Mouse (Mus musculus) MN1 (cell line): ENCODE measurements at regions not wholly inside any gene's neighbourhood (a gene's known extent, or its start where the extent isn't known, plus 50 kb on each side); places are given as distances from the start of the nearest gene placed in this dataset.
"Not testable (repeated sequence)": the region's sequence is repeated elsewhere in the genome, so short reads cannot be mapped to it uniquely, and the experiment has no call there.

Experiments used
- DNase-seq: peaks from one replicate; pipeline ENCODE4 v3.0.0-alpha.2; 2016; ENCODE audit warnings: low spot score

DNA sequence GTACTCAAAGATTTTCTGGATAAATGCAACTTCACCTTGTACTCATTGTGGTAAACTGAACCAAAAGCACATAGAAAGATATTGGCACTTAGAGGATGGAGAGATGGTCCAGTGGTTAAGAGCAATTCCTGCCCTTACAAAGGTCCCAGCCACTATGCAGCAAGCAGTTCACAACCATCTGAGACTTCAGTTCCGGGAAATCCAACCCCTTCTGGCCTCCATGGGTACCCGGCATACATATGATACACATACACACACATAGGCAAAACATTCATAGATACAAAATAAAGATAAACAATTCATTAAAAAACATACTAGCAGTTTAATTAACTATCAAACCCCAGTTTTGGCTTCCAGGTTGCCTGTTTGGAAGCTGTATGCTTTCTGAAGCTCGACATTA, 189.5 kb upstream of the Tmem45b start:
- no peak for DNase-seq

GRCm38 (mm10) chr9:31650362-31651130, 186.3 kb upstream of the Tmem45b start:
- DNase-seq: no peak

DNA sequence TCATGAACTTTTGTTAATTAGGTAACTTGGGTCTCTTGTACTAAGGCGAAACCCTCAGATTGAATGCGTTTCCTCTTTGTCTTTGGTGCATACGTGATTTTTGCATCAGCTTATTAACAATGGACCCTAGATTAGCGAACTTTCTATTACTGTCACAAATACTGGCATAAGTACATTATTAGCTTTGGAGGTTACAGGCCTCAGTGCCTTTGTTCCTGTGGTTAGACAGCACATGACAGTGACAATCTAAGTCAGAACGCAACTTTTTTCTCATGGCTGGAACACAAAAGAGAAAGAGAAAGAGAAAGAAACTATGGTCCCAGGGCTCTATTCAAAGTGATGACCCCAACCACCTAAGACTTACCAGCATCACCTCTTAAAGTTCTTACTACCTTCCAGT, 184.8 kb upstream of the Tmem45b start:
- DNase-seq: no peak

DNA sequence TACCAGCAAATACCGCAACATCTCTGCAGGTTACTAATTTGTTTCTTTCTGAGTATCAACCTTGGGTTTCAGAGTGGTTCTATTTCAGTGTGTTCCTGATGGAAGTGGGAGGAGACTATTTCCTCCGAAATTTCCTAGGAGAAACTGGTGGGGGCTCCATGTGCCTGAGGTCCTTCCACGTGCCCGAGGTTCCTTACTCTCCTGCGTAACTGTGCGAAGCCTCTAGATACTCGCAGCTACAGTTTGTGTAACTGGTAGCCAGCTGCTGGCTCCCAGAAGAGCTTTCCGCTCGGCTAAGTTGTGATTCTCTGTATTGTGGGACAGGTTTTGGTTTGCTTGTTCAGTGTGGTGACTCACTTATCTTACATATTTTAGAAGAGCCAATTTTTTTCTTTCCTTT, 184.3 kb upstream of the Tmem45b start:
- DNase-seq: no peak

DNA sequence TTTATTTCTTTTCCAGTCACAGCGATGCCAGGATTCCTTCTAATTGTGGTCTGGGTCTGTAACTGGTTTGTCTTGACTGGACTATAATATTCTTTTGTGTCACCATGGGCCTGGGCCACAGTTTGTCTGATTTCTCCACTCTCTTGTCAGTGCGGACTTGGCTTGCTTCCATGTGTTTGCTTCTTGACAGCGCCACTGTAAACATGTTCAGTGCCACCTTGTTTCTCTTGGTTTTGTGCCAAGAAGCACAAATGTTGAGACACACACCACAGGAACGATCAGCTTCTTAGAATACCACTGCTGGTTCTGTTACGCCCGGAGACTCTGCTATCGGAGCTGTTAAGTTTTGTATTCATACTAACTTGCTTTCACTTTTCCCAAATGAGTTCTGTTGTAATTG, 180.9 kb upstream of the Tmem45b start:
- no peak for DNase-seq

DNA sequence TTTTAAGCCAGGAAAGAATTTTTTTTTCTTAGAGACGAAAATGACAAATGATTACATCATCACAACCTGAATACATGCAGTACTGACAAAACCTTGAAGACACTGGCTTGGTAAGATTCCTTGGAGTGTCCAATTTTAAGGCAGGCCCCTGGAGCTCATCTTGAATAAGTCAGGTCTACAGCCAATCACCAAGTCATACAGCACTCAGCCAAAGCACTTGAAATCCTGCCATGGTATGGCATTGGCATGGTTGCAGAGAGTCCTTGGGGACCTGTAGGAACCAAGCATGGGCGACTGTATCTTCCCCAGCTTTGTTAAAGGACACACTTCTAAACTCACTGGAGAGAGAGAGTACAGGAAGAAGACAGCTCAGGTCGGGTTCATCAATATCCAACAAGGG, 179.8 kb upstream of the Tmem45b start:
- no peak for DNase-seq

DNA sequence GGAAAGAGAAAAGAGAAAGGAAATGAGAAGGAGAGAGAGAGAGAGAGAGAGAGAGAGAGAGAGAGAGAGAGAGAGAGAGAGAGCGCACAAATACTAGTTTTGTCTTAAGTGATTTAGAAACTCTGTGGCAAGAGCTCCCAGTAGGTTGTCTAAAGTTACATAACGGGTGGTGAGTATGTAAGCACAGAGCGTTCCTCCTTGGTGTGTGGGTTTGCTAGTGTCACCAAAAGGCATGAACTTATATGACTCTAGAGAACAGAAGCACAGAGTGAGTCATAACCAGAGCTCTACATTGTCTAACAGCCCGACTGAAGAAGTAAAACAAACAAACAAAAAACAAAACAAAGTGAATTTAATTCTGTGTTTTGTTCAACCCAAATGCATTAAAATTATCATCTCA, 177.9 kb upstream of the Tmem45b start:
- DNase-seq: no peak

- DNase-seq: no peak
These were observed 164.0 kb upstream of the Tmem45b start for GRCm38 (mm10) chr9:31628291-31628690.

DNA sequence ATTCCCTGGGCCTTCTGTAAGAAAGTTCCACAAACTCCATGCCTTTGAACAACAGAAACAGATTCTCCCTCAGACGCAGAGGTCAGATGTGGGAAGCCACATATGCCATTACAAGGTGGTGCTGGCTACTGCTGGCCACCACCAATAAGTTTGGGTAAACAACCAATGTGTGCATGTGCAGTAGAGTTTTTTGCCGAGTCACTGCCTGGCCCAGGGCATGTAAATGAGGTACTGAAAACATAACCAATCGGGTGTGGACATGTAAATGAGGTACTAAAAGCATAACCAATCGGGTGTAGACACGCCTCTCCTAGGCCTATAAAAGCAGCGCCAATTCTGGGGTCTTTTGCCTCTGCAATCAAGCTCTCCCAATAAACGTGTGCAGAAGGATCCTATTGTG, 157.3 kb upstream of the Tmem45b start:
- DNase-seq: not testable (repeated sequence)

DNA sequence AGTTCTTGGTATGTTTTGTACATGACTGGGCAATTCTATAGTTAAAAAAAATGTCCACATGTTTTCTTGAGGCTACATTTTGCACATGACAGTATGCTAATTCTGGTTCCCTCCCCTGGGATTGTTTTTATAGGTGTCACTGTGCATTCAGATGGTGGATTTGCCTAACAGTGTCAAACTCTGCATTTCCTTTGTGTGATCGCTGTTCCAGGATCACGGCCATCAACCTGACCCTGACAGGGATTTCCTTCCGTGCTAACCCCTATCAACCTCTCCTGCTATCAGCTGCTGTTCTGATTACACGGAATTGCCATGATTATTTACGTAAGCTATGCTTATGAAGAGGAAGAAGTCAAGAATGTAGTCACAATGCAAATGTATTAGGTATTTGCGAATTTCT, 155.1 kb upstream of the Tmem45b start:
- DNase-seq: no peak

GRCm38 (mm10) chr9:31614250-31614945, 150.1 kb upstream of the Tmem45b start:
- no peak for DNase-seq

DNA sequence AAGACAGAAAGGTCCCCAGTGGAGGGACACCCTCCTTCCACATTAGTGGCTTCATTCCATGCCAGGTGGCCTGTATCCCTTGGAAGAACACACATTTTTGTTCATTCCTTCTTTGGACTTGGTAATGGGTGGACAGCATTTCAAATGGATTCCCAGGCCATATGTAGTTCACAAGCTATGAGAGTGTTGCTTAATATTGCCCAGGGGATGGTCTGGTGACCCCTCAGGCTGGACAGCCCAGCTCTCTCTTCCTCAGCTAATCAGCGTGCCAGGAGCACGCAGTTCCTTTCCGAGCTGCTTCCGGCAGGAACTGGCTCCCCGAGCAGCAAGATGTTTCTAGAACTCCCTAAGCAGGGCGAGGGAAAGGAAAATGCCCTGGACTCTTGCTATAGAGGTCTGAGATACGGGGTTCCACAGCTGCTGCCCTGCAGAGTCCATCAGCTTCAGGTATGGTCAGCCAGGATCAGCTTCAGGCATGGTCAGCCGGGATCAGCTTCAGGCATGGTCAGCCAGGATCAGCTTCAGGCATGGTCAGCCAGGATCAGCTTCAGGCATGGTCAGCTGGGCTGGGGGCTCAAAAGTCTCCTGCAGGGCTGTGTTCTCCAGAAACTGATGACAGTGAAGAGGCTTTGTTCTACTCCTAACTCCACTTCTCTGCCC, 146.9 kb upstream of the Tmem45b start:
- DNase-seq: no peak

GRCm38 (mm10) chr9:31610631-31611030, 146.4 kb upstream of the Tmem45b start:
- no peak for DNase-seq

DNA sequence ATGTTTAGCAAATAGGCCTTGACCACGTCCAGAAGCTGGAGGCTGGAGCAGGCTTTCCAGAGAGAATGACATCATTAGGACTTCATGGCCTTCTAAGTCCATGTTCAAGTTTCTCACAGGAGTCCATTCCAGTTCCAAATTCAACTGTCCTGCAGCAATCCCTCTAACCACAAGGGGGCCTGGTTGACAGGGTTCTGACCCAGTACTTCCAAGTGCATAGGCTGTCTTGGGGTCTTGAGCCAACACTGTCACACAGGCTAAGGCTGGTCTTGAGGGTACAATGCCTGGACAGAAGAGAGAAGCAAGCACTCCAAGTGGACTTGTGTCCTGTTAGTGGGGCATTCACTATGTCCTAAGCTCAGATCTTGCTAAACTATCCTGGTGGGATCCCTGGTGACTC, 145.9 kb upstream of the Tmem45b start:
- DNase-seq: no peak

DNA sequence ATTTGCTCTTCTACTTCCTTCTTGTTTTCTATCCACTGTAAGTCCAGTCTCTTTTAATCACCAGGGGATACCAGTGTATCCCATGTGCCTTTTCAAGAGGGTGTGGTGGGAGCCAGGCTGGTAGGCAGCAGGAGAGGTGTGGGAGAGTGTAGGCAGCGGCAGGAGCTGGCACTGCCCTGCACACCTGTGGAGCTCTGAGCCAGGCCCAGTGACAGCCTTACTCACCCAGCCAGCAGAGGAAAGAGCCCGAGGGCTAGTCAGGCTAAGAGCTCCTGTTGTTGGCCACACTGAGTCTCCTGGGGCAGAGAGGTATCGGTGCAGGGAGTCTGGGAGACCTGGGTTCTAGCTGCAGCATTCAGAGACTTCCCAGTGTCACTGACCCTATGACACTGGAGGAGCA, 145.5 kb upstream of the Tmem45b start:
- no peak for DNase-seq

- no peak for DNase-seq
These were observed 144.0 kb upstream of the Tmem45b start for GRCm38 (mm10) chr9:31608084-31608870.

DNA sequence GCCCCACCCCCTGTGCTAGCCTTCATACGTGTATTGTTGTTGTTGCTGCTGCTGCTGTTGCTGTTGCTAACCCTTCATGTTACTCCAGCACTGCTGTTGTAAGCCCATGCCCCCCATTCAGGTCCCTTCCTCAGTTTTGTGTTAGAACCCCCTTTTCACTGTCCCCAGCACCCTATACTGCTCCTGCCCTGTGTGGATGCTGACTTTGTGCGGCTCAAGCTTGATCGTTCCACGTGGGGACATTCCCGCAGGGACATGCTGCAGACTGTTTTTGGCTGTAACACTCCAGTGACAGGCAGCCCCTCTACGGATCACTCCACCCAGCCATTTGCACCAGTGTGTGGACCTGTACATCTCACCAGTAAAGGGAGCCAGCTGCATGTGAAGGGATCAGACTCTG, 142.7 kb upstream of the Tmem45b start:
- no peak for DNase-seq

DNA sequence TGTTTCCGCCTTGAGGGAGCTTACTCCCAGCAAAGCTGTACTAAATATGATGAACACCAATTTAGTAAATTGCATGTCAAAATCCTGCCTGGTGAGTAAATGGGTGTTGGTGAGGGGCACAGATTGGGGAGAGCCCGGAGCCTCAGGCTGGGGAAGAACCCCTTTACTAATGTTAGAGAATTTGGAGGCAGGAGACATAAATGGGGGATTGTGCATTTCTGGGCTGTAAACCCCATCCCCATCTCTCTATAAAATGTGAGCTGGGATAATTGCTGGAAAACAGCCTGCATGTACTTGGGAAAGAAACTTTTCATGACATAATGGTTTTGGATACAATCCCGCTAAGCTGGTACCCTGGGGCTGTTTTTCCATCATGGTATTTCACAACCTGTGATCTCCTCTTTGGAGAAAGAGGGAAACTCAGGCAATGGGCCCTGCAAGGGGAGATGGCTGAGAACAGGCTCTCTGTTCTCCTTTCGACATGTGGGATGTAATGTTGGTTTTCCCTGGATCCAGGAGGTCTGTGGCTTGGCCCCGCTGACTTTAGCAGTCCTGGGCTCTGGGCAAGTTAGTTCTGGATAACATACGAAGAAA, 140.3 kb upstream of the Tmem45b start:
- no peak for DNase-seq

- no peak for DNase-seq
These were observed 138.4 kb upstream of the Tmem45b start for GRCm38 (mm10) chr9:31602707-31603106.

DNA sequence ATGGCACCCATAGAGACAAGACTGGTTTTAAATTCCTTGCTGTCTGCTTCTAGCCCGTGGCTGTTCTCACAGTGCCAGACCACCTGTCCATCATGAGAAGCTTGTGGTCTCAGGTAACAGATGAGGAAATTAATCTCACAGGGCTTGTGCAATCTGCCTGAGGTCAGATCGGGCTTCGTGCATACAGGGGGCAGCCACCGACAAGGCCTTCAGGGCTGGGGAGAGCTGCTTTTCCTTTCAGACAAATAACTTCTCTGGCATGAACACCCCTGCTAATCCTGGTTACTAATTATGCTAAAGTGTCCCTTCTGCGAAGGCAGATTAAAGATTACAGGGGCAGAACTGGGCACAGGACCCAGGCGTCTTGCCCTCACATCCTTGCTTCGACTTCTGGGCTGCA, 130.8 kb upstream of the Tmem45b start:
- DNase-seq: no peak

DNA sequence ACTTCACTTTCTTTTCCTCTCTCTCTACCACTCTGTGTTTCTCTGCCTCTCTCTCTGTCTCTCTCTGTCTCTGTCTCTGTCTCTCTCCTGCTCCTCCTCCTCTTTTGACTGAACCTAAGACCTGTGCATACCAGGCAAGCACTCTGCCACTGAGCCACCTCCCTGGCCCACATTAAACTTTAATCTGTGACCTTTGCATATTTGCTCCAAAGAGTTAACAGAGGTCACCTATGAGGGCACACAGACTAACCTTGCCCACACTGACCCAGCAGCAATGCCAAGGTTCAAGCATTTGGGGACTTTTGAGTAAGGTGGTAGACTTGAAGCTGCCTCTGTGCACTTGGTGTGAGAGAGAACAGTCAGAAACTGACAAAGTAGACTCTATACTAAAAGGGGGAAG, 123.4 kb upstream of the Tmem45b start:
- DNase-seq: no peak

DNA sequence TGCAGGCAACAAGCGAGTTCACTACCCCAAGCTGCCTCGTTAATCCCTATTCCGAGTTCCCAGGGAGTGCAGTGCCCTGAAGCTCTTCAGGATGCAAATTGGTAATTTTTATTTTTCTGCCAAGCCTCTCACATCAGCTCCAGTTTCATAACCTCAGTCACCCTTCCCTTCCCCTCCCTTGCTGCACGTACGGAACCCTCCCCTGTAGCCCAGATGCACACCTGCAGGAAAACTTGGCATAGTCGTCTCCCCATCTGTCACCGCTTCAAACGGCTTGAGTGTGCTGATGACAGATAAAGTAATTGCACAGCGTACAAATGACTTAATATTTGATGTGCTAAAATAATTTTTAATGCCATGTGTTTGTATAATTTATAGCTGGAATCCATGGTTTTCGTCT, 119.7 kb upstream of the Tmem45b start:
- DNase-seq: no peak
